Mouse (Mus musculus): ENCODE measurements at regions not wholly inside any gene's neighbourhood (a gene's known extent, or its start where the extent isn't known, plus 50 kb on each side); places are given as distances from the start of the nearest gene placed in this dataset.

DNA sequence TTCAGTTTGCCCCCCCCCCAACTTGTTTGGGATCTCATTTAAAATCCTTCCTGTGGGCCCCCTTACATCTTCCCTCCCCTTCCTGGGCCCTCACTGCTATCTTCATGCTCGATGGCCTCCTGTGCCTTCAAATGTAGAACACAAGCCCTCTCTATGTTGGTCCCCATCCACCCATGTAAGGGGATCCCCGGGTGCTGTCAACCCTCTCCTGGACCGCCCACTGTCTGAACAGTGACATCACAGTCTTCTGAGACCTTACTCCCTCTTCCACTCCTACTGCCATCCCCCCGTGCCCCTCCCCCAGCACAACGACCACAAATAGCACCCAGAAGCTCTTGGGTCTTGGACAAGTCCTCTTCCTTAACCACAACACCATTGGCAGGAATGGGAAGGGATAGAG lies 56.6 kb upstream of the Twist2 start:
- 92% methylated on average over 5 of the region's 5 CpGs for WGBS
- Histone ChIP-seq H3K36me3 (replicated peaks) (no peaks in the 10 kb centered on the region), H3K4me1 (peaks cover 4% of the 10 kb centered on the region), H3K9me3 (no peaks in the 10 kb centered on the region), H3K9ac (no peak overlapping the region), H3K27me3 (replicated peaks) (no peaks in the 10 kb centered on the region; the same call in 1 of the 2 replicates), H3K4me2 (no peak overlapping the region), H3K4me3 (no peak overlapping the region), H3K27ac (no peak overlapping the region)
- ATAC-seq (replicated peaks), result no peak

DNA sequence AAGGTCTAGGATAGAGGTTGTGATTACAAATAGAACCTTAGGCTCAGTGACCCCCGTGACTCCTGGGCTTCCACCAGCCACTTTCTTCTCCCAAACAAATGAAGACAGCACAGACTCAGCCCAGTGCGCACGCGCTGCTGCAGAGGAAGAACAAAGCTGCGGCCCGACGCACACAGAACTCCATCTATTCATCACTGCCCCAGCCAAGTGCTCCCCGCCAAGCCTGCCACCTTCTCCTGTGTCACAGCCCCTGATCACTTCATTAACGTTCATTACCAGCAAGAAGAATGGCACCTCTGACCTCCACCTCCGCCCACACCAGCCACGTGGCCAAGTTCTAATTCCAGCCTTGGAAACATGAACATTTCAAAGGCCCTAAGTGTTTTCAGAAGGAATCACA lies 53.7 kb upstream of the Twist2 start:
- no peak for ATAC-seq (replicated peaks)
- no peak overlapping the region for H3K27ac ChIP-seq
- H3K36me3 ChIP-seq (replicated peaks), result no peaks in the 10 kb centered on the region
- no peaks in the 10 kb centered on the region; the same call in 1 of the 2 replicates for H3K27me3 ChIP-seq (replicated peaks)
- H3K4me2 ChIP-seq, result peak overlapping the region; percentile 36
- H3K4me3 ChIP-seq, result no peak overlapping the region
- H3K9ac ChIP-seq, result no peak overlapping the region
- H3K9me3 ChIP-seq, result no peaks in the 10 kb centered on the region
- WGBS, result 21% methylated on average over 11 of the region's 11 CpGs
- H3K4me1 ChIP-seq, result peaks cover 4% of the 10 kb centered on the region
